Mouse (Mus musculus) cerebellum, adult 2 months (tissue): ENCODE results near the gene Igfbp7. TPM values are rescaled to one million over a fixed set of nuclear protein-coding genes. Genes with fewer than 3 reads are reported as not detected.

ENCODE experiments used
- DNase-seq, 2 experiments: peaks; one replicate each; pipeline ENCODE4 v3.0.0; 2021
- H3K27ac ChIP-seq: fragments of 200-500 bp; 2 replicates; pipeline ENCODE4 v1.5.1; 2012; ENCODE audit warnings: low read length, control low read depth, inconsistent platforms; ENCODE audit not compliant: insufficient read depth
- H3K27me3 ChIP-seq: fragments of 200-500 bp; 2 replicates; pipeline ENCODE4 v1.6.1; 2012; ENCODE audit warnings: inconsistent platforms, mild to moderate bottlenecking, low read length, moderate library complexity; ENCODE audit not compliant: control insufficient read depth, insufficient read depth
- H3K4me1 ChIP-seq: fragments of 200-500 bp; 2 replicates; pipeline ENCODE4 v1.6.1; 2011; ENCODE audit warnings: low read length; ENCODE audit not compliant: control insufficient read depth, insufficient read depth
- H3K4me3 ChIP-seq: fragments of 200-500 bp; replicated peaks from 2 replicates; pipeline ENCODE3; 2011; ENCODE audit warnings: mild to moderate bottlenecking, low read depth, low read length, control low read depth; ENCODE audit not compliant: insufficient read depth
- CTCF ChIP-seq: fragments of 200-500 bp; IDR thresholded peaks from 2 replicates; pipeline ENCODE4 v1.5.1; 2011; ENCODE audit warnings: low read depth, mild to moderate bottlenecking, control low read depth, low read length, moderate library complexity, borderline replicate concordance; ENCODE audit not compliant: insufficient read depth
- POLR2A ChIP-seq: fragments of 200-500 bp; IDR thresholded peaks from 2 replicates; pipeline ENCODE4 v1.6.1; 2011; ENCODE audit warnings: low read length, control low read depth, borderline replicate concordance; ENCODE audit not compliant: insufficient read depth
- WGBS: fragments of 180-500 bp; shearing (Covaris S2); methylation state at CpG from one replicate; pipeline ENCODE4 v1.1.7; 2018; 5-methylcytosine and 5-hydroxymethylcytosine counted together
- polyA plus RNA-seq: library from polyadenylated mRNA; depleted of rRNA; stranded (reverse); fragments of >200 nt; gene quantifications from 2 replicates; pipeline ENCODE4 v1.2.3, GENCODE M21; 2012

Gene Igfbp7
- polyA plus RNA-seq, 1 experiment, result 82.5 TPM

DNA sequence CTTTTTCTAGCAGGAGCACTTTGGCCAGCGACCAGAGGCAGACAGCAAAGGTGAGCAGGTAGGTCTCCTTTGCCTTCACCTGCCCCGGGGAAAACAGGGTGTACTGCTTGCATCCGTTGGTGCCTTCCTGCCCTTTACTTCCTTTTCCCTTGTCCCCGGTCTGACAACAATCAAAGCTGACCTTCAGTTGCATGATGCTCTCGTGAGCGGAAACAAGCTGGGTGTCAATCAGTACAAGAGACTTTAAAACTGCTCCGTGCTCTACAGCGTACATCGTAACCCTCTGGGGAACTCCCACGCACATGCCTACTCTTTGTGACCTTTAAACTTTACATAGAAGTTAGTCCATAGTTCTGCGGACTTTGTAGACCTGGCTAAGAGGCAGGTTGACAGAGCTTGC lies 26.2 kb upstream of the Igfbp7 start:
- Histone ChIP-seq H3K27ac (no peak overlapping the region), H3K4me3 (no peak overlapping the region), H3K4me1 (no peaks in the 10 kb centered on the region), H3K27me3 (no peaks in the 10 kb centered on the region)
- 83% methylated on average over 11 of the region's 11 CpGs for WGBS
- no peak for DNase-seq
- TF ChIP-seq CTCF, result no peak
- no peak for TF ChIP-seq POLR2A

DNA sequence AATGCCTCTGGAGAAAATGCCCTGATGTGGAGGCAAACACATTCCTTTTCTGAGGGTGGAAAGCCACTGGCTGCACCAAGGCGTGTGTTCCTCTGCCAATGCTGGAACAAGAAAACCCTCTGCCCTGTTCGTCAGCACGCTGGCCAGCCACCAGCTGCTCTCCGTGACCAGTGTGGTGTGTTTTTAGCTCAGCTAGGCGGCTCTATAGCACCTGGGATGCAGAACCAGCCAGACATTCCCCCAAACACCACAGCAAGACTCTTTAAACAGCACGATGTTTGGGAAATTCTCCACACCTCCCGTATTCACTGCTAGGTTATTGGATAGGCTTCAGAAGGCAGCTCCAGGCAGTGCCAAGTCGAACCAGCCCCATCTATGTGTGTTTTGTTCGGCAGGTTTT lies 25.7 kb upstream of the Igfbp7 start:
- TF ChIP-seq POLR2A, result no peak
- no peak for TF ChIP-seq CTCF

DNA sequence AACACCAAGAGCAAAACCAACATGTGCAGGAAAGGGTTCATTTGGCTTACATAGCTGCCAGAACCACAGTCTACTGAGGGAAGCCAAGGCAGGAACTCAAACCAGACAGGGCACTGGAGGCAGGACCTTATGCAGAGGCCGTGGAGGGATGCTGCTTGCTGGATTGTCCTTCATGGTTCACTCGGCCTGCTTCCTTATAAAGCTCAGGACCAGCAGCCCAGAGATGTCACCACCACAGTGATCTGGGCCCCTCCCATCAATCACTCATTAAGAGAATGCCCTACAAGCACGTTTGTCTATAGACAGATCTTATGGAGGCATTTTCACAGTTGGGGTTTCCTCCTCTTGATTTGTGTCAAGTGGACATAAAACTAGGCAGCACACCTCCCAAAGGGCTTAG lies 25.3 kb upstream of the Igfbp7 start:
- 52% methylated on average over 3 of the region's 3 CpGs for WGBS

More for the DNA sequence above, 25.7 kb upstream of the Igfbp7 start:
- Histone ChIP-seq H3K27ac (no peak overlapping the region), H3K4me3 (no peak overlapping the region), H3K27me3 (no peaks in the 10 kb centered on the region), H3K4me1 (no peaks in the 10 kb centered on the region)
- DNase-seq, result no peak
- WGBS, result 20% methylated on average over 9 of the region's 9 CpGs

DNA sequence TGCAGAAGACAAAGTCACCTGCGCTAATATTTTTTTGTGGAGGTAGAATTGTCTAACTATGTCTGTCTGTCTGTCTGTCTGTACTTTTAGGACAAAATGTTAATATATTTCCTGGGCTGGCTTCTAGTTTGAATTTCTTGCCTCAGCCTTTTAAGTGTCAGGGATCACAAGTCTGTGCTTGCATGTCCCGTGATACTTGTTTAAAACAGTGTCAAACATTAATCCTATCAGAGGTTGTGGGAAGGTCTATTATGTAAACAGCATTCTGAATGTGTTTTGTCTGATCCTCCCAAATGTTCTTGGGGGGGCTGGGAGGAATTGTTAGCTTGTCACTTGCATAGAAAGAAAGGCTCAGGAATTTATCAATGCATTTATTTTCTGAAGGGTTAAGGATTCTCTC lies 24.6 kb upstream of the Igfbp7 start:
- no peaks in the 10 kb centered on the region for H3K4me1 ChIP-seq
- TF ChIP-seq POLR2A (no peak), CTCF (no peak)
- no peak overlapping the region for H3K4me3 ChIP-seq
- H3K27ac ChIP-seq, result no peak overlapping the region
- H3K27me3 ChIP-seq, result no peaks in the 10 kb centered on the region
- 88% methylated on average over 2 of the region's 2 CpGs for WGBS
- DNase-seq, result no peak

More for the DNA sequence above, 25.3 kb upstream of the Igfbp7 start:
- no peaks in the 10 kb centered on the region for H3K27me3 ChIP-seq
- no peaks in the 10 kb centered on the region for H3K4me1 ChIP-seq
- TF ChIP-seq POLR2A (no peak), CTCF (no peak)
- H3K27ac ChIP-seq, result no peak overlapping the region
- H3K4me3 ChIP-seq, result no peak overlapping the region
- no peak for DNase-seq

DNA sequence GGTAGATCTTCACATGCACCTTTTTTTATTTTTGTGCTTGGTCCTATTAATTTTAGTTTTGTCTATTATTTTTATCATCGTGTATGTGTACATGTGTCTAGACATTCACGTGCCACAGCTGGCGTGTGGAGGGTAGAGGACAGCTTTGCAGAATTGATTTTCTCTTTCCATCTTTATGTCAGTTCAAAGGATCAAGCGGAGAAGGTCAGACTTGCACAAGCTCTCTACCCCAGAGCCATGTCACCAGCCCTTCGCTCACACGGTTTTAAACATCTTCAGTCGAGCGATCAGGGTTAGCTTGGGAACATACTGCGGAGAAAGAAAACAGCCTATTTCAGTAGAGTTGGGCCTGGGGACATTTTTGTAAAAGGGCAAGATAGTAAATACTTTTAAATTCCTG lies 23.2 kb upstream of the Igfbp7 start:
- no peak overlapping the region for H3K4me3 ChIP-seq
- no peak for DNase-seq
- 86% methylated on average over 9 of the region's 9 CpGs for WGBS

DNA sequence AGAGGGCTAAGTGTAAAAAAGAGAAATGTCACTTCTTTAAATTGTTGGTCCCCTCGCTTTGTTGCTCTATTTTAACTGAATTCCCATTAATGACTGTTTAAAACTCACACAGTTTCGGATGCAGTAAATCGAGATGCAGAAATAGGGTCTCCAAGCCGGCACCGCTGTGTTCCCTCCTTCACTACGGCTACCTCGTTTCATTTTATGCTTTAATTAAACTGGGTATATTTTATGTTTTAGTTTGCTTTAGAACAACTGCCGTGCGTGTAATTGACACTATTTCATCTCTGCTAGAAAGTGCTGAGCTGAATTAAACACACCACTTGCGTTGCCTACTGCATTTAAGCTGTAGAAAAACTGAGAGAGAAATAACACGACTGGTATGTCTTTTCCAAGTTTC lies 22.6 kb upstream of the Igfbp7 start:
- H3K27ac ChIP-seq, result no peak overlapping the region
- no peak for DNase-seq
- H3K4me1 ChIP-seq, result no peaks in the 10 kb centered on the region
- no peak overlapping the region for H3K4me3 ChIP-seq
- 60% methylated on average over 11 of the region's 11 CpGs for WGBS
- TF ChIP-seq CTCF, result no peak
- TF ChIP-seq POLR2A, result no peak
- H3K27me3 ChIP-seq, result no peaks in the 10 kb centered on the region

More for the DNA sequence above, 23.2 kb upstream of the Igfbp7 start:
- no peaks in the 10 kb centered on the region for H3K4me1 ChIP-seq
- no peaks in the 10 kb centered on the region for H3K27me3 ChIP-seq
- H3K27ac ChIP-seq, result no peak overlapping the region
- TF ChIP-seq POLR2A, result no peak
- TF ChIP-seq CTCF, result no peak

DNA sequence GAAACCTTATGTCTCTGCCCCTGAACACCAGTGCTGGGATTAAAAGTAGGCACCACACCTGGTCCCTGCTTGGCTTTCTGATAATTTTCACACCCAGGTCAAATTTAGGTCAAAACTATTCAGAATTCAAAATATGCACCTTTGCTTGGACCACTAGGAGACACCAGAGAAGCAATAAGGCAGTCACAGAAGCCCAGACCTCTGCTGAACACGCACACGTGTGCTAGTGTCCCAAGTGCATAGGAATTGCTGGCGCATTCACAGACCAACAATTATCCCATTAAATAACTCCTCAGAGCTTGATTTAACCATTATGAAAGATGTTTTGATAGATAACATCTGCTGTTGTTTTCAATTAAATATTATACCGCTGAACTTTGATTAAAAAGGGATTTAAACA lies 22.2 kb upstream of the Igfbp7 start:
- TF ChIP-seq POLR2A (no peak), CTCF (no peak)
- 84% methylated on average over 4 of the region's 4 CpGs for WGBS
- Histone ChIP-seq H3K27me3 (no peaks in the 10 kb centered on the region), H3K27ac (no peak overlapping the region), H3K4me1 (no peaks in the 10 kb centered on the region), H3K4me3 (no peak overlapping the region)
- DNase-seq, result no peak

DNA sequence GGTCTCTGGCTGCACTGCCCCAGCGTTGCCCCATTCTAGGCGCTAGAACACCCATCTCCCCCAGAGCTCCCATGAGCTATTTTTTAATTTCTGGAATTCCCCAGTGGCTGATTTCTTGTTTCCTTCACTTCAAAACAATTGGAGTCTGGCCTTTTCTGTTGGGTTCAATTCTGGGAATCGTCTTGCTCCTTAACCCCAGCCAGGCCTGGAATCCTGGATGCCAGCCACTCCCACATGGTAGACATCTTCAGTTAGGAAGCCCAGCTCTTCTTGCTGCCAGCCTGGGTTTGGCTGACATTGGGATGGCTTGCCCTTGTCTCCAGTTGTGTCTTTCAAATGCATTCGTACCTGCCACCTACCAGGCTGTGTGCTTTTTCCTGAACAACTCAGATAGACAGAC lies 20.7 kb upstream of the Igfbp7 start:
- 63% methylated on average over 4 of the region's 4 CpGs for whole genome bisulfite sequencing
- no peak for DNase-seq
- no peak for TF ChIP-seq CTCF
- no peak for TF ChIP-seq POLR2A
- no peaks in the 10 kb centered on the region for H3K4me1 ChIP-seq
- no peak overlapping the region for H3K27ac ChIP-seq
- H3K27me3 ChIP-seq, result no peaks in the 10 kb centered on the region
- H3K4me3 ChIP-seq, result no peak overlapping the region

DNA sequence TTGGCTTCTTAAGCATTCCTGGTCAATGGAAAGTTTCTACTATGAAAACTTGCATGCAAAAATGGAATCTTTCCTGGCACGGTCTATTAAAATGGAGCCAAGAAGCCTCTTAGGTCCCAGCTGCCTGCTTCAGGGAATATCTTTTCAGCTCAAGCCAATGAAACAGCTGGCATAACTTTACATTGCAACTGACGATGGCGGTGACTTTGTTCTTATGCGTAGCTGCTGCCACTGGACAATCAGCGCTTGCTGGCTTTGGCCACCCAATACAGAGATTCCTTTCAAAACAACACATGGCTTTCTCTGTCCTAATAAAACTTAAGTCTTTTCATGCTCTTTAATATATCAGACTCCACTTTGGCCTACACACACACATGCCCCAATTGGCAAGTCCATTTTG lies 20.1 kb upstream of the Igfbp7 start:
- H3K4me1 ChIP-seq, result no peaks in the 10 kb centered on the region
- no peaks in the 10 kb centered on the region for H3K27me3 ChIP-seq
- H3K4me3 ChIP-seq, result no peak overlapping the region
- WGBS, result 49% methylated on average over 5 of the region's 5 CpGs
- DNase-seq, result no peak
- TF ChIP-seq POLR2A, result no peak
- no peak for TF ChIP-seq CTCF
- H3K27ac ChIP-seq, result no peak overlapping the region
